Mouse (Mus musculus): ENCODE results near the gene Large2. TPM values are rescaled to one million over a fixed set of nuclear protein-coding genes. Genes with fewer than 3 reads are reported as not detected.

Gene Large2
- total RNA-seq, 2 experiments from 2014 or later = 0.45 to 0.64 TPM

DNA sequence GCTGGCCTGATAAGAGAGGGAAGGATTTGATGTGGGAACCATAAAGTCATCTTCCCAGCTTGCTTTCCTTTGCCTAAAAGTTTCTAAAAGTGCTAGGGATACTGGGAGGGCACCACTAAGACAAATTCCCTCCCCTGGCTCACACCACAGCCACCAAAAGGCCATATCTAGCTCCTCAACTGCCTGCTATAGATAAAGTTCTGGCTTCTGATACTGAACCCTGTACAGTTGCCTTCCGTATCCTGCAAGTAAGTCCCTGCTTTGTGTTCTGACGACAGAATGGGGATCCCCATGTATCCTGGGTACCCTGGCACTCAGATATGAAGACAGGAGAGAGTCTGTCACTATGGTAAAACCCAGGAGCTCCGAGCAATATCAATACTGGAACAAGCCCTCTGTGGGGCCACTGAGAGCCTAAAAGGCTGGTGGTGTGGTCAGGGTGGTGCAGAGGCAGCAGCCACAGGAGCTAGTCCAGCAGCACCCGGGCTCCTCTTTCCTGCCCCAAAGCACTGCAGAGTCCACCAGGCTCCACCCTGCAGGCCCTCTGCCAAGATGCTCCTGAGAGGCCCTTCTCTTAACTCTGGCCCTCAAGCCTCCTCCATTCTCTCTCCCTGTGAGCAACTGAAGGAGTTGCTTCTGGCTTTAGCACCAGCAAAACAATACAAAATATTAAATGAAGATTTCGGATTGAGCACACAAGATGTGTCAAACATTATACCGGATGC is 15.7 kb upstream of the Large2 start:
- no peak for DNase-seq (ENCODE audit: low spot score in 2 of 2)

DNA sequence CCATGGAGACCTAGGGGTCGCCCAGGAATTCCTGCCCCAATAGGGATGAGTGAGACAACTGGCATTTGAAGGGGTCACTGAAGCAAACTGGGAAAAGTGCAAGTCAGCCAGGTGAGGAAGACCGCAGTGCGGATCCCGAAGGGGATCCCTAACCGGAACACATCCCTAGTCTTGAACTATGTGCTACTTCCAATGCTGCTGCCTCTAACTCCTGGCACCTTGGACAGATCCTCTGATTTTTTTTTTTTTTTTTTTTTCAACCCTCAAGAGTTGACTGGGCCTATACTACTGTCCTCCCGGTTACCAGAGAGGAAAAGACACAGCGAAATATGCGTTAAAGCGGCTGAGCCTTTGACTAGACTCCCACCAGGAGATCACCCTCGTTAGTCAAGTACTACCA is 15.0 kb upstream of the Large2 start:
- DNase-seq (ENCODE audit: low spot score in 2 of 2) = no peak

DNA sequence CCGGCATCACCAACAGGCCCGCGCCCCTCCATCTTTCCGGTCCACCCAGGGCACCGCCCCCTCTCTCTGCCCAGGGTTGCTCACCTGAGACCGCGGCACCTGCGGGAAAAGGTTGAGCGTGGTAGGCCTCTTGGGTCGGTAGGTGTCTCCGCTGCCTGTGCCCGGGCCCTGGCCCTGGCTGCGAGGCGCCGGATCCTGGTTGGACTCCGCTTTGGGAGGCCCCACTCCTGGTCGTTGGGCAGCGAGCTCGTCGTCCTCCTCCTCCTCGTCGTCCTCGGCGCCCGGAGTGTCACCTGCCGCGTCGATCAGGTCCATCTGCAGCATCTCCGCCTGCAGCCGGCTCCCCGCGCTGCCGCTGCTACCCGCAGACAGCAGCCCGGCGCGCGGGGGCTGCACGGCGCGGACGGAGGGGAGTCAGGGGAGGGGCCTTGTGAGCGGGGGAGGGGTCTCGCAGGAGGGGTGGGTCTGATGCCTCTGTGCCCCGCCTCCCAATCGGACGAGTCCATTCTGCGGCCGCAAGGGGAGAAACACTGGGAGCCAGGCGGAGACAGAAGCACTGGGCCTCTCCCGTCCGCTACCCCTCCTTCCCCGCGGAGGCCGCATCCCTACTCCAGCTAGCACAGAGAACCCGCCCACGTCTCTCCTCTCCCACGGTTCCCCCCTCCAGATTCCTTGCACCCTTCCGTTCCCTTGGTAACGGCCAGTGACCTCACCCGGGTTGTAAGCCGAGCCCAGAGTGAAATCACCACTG is 14.4 kb upstream of the Large2 start:
- DNase-seq (ENCODE audit: low spot score in 2 of 2) = peak; percentile 87 to 92

DNA sequence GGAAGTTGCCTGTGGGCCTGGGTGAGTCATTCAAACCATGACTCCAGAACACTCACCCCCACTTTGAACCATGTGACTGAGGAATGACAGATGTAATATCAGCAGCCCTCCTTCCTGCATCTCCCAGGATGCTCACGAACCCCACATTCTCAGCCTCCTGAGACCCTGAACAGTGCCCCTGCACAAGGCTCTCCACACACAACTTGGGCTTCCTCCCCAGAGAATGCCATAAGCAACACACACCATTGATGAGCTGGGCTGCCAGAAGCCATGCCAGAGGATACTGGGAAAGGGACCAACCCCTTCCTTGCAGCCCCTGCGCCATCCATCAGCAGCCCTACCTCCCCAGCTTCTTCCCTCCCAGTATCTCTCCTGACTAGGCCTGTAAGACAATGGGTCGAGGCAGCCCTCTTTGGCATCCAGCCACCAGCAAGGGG is 13.4 kb upstream of the Large2 start:
- DNase-seq (ENCODE audit: low spot score in 2 of 2) = peak in 1 of 2 experiments; percentile 58

DNA sequence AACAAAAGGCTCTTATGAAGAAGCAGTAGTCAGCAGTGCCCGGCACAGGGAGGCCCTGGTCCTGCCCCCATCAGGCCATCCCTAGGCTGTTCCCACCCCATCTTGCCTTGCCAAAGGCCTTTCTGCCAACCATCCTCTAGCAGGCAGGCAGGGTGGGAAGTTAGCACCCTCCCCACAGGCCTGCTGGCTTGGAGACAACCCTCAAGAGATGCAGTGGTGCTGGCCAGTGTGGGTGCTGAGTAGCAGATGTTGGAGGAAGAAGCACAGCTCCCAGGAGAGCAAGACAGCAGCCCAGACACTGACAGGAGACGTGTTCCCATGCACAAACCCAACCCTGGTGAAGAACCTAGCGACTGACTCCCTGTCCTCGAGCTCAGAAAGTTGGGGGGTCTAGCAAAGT is 13.0 kb upstream of the Large2 start:
- DNase-seq (ENCODE audit: low spot score in 2 of 2) = no peak

DNA sequence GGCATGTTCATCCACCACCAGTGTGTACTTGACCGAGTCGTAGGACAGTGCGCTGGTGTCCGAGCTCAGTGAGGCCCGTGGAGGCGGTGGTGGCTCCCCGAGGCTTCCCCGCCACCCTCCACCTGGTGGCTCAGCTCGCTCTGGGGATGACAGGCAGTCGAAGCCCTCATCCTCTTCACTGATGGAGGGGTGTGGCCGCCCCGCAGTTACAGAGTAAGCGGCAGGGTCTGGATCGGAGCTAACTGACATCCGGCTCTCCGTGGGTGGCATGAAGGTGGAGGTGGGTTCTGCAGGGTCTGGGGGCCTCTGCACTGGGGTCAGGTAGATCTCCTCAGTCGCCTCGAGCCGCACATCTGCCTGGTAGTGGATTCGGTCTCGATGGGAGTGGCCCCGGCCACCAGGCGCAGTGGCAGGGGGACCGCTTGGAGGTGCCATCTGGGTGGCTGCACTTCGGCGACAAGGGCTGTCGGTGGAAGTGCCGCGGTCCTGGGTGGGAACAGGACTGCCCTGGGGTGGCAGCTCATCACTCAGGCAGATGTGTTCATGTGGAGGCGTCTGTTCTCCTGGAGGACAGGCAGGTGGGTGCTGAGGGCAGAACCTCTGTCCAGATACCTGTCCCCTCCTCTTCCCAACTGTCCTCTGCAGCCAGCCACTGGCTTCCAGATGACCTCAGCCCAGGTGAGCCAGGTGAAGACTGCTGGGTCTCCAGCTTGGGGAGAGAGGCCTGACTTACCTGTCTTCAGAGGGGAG is 12.3 kb upstream of the Large2 start:
- DNase-seq (ENCODE audit: low spot score in 2 of 2) = no peak

DNA sequence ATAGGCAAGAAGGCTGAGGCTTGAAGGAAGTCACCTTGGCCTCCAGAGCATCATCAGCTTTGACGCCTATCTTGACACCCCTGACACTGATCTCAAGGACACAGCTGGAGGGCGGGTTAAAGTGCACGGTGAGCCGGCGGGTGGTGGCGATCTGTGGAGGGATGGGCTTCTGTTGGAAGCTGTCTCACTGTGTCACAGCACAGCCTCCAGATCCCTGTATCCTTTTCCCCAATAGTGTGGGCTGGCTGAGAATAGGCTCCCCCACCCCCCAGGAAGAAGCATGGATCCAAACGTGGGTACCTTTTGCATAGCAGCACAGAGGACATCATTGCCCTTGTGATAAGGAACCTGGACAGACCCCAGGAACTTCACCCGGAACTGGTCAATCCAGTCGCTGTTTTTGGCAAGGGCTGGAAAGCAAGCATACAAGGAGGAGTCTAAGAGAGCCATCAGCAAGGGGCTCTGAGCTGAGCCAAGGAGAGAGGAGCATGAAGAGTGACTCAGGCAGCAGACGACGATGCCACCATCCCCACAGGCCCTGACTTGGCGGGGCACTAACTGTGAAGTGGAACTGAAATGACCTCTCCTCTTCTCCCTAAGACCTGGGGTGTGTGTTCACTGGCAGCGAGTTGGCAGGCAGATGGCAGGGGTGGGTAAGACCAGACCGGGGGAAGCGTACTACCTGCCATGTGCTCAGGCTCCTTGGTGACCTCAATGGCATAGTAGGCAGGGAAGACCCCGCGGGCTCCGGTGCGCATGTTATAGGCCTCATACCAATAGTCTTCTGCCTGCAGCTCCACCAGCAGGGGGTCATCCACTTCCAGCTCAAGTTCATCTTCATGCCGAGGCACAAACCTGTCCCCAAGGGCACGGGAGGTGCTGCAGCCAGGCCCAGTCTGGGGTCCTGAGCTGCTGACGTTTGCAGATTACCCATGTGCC is 10.7 kb upstream of the Large2 start:
- DNase-seq (ENCODE audit: low spot score in 2 of 2) = no peak

DNA sequence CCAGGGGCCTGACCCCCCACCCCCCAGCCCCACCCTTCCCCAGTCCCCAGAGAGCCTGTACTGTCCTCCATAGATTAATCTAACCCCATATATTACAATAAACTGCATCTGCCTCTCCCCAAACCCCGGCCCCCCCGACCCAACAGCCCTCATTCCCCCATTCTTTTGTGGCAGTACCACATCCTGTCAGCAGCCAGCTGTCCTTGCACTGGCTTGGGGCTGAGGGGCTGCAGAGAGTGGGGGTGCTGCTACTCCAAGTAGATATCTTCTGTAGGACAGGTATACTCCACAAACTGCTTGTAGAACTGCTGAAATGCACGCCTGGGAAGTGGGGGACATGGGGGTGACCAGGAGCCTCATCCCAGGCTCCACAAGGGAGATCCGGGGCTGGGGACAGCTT is 9.4 kb upstream of the Large2 start:
- DNase-seq (ENCODE audit: low spot score in 2 of 2) = no peak

DNA sequence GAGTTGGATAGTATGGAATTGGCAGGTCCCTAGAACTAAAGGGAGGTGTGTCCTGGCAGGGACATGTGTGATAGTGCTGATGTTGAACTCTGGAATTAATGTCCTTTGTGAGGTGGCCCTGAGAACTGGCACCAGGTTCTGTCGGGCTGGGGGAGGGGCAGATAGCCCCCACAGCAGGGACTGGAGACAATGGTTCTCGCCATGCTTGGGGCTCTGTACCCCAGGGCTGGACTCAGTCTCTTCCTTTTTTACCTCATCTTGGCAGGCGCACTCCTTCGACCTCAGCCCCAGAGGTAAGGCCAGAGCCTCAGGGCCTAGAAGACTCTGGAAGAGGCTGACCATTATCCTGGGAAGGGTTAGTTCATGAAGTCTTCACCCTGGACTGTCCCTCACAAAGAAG is 8.1 kb upstream of the Large2 start:
- no peak for DNase-seq (ENCODE audit: low spot score in 2 of 2)

DNA sequence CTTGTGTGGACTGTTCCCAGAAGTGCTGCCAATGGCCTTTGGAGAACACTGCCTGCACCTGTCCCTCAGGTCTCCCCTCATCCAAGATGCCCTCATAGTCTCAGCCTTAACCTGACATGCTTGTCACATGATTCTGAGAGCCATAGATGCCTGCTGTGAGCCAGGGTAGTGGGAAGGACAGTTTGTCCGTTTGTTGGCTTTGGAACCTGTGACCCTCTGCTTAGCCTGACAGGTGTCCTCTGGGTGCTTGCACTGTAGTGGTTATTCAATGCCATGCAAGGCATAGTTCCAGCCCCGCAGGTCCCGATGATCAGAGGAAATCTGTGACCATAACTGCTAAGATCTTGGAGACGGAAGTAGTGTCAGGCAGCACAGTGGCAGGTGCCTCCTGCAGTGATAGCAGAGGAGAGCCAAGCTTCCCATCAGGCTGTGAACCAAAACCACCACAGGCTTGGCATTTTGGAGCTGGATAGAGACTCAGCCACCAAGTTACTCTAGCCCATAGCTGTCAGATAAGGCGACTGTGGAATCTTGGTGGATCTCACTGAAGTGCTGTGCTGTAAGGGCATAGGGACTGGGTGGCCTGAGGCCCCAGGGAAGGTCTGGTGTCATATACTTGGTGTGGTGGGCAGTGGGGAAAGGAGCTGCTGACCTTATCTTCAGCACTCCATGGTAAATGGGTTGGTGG is 7.4 kb upstream of the Large2 start, which contains the start of gene 1700029I15Rik:
Gene 1700029I15Rik (plus strand): TSS at position 638 of the 688 bp plus-strand sequence.
- DNase-seq (ENCODE audit: low spot score in 2 of 2) = no peak

DNA sequence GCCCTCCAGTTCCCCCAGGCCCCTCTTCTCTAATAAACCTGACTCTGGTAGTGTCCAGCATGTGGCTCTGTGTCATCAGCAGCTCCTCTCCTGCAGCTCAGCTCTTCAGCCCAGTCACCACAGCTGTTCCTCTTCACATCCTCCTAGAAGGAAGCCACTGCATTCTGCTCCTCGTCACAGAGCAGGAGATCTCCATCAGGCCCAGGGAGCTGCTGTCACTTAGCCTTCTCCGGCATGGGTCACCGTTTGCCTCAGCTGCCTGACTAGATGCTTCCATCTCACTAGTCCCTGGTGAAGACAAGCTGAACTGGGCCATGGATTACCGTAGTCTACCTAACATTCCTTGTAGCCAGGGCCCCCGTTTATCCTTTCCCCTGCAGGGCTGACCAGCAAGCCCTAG is 6.5 kb upstream of the Large2 start:
- DNase-seq (ENCODE audit: low spot score in 2 of 2) = no peak

DNA sequence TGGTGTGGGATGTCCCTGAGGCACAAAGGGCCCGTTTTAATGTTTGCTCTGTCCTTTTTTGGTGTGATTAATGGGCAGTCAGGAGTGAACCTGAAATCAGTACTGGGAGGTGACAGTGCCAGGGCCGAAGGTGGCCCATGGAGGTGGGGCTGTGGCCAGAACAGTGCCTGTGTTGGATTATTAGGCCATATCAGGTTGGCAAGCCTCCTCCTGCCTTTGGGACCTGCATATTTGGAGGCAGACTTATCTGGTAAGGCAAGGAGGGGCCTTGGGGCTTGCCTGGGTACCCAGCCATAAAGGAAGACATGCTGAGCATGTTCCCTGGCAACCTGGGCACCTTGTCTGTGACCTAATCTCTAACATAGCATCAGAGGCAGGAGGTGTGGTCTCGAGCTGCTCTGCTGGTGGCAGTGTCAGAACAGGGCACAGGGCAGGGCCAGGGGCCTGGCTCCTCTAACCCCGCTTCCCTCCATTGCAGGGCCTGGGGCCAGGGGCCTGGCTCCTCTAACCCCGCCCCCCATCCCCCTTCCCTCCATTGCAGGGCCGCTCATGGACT is 5.9 kb upstream of the Large2 start:
- DNase-seq (ENCODE audit: low spot score in 2 of 2) = no peak

DNA sequence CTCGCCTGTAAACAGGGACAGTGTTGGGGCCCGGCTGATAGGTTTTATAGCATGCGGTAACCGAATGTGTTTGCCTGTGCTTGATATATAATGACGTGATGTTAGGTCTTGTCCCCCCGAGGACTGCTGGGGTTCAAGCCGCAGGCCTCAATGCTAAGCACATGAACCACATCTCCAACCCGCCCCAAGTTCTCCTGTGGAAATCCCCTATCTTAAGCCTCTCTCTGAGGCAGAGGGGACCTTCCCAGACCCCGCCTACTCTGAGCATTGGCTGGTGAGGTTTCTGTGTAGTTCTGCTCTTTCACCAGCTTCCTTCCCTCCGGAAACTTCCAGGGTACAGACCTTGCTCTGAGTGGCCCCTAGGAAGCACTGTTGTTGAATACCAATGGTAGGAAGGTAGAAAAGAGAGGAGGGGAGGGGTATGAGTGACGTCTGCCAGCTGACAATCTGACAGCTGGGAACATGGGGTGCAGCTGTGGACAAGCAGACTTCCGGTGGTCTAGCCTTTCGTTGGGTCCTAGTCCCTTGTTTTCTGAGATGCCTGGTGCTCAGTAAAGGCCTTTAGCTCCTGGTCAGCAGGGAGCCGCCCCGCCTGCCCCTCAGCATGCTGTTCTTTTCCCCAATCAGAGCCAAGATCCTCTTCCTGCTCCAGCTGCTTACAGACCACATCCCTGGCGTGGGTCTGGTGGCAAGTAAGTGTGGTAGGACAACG is 5.3 kb upstream of the Large2 start:
- no peak for DNase-seq (ENCODE audit: low spot score in 2 of 2)

DNA sequence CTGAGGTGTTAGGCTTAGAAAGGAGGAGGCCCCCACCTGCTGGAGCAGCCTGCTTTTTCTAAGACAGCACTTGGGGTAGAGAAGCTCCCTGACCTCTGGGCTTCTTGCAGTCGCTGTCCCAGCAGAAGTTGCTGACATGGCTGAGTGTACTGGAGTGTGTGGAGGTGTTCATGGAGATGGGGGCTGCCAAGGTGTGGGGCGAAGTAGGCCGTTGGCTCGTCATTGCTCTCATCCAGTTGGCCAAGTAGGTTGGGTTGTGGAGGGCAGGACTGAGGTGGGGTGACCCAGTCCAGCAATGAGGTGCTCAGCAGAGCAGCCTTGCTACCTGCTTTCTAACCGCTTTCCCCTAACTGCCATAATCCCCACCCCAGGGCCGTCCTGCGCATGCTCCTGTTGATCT is 2.7 kb upstream of the Large2 start:
- DNase-seq (ENCODE audit: low spot score in 2 of 2) = no peak

DNA sequence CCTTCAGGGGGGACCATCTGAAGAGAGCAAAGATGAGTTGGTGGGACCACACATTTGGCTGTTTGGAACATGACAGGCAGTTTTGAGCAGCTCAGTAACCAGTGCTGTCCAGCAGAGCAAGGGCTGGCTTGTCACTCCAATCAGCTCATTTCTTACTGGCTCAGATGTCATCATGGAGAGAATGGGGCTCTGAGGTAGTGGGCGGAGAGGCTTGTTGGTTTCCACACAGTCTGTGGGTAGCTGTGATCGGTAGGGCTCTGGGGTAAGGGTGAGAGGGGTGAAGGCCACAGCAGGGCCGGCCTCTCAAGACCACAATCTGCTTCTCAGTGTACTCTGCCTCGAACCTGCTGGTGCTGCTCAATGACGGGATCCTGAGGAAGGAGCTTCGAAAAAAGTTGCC is 1.6 kb upstream of the Large2 start:
- no peak for DNase-seq (ENCODE audit: low spot score in 2 of 2)

DNA sequence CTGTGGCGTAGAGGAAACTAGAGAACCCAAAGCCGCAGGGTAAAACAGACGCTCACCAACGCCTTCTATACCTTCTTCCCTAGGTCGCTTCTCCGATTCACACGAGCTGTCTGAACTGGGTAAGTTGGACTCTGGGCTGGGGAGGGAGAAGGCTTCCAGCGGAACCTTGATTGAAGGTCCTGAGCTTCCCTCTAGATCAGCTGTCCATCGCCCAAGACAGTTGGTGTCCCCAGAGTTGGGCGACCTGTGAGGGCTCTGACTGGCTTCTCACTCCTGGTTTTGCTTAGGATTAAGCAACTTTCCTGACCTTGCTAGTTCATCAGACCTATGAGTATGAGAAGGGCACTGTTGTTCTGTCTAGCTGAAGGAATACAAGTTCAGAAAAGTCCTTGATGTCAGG is 1.1 kb upstream of the Large2 start:
- DNase-seq (ENCODE audit: low spot score in 2 of 2) = no peak

DNA sequence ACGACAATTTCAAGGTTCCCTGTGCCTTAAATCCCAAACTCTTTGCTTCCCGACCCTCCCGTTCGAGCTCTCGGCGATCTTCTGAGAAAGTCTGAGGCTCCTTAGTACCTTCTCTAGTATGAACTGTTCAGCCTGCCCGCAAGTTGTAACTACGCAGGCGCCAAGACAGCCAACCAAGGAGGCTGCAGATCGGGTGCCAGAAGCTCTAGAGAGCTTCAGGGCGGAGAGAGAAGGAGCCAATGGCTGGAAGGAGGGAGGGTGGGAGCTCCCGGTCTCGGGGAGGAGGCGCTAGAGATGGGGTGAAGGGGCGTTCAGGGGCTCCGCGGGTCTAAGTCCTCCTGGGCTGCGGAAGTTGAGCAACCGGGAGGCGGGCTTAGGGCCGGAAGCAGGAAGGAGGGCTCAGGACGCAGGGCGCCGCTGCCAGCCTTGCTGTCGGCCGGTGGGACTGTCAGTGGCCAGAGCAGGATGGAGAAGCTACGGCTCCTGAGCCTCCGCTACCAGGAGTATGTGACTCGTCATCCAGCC is 492 bp upstream of the Large2 start:
- peak; percentile 91 to 92 for DNase-seq (ENCODE audit: low spot score in 2 of 2)

DNA sequence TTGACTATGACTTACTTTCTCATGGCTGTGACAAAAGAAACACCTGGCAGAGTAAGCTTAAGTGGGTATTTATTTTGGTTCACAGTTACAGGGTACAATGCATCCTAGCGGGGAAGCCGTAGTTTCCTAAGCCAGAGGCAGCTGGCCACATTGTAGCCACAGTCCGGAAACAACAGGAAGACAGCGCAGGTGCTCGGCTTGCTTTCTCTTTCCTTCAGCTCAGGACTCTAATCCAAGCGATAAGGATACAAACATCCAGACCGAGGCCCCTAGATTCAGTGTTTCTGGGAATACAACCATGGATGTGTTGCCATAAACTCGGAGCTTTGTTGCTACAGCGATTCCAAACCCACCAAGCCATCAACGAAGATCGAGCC is 1.2 kb downstream of the Large2 start:
- no peak for DNase-seq (ENCODE audit: low spot score in 2 of 2)

DNA sequence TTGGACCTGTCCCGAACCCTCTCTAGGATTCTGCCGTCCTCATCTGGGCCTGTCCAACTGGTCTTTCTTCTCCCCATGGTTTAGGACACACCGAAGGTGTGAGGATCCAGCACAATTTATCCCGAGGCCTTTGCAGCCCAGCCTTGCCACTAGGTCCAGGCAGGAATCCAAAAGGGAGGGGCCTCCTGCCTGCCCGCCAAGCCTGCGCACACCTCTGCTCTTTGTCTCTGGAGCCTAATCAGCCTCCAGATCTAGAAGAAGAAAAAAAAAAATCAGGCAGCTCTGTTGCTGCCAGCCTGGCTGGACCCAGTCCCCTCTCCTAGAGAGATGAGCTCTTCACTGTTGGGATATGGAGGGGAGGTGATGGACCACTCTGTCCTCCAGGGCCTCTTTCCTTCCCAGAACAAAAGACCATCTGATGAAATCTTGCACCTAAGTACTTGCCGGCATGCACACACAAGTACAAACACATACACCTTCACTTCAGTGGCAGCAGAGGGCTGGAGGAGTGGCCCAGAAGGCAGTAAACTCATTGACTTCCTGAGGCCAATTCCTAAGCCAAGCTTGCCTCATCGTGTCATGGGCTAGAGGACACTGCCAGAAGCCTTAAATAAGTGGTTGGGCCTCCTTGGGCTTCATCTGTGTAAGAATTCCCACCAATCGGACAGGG is 1.8 kb downstream of the Large2 start:
- no peak for DNase-seq (ENCODE audit: low spot score in 2 of 2)

All from layer of hippocampus, postnatal 10 days (tissue).